Comparison of ENCODE assay signal across 8 mouse cellular contexts in genomic region chr14:34106389-34107062, GRCm38 (mm10). TPM values are rescaled to one million over a fixed set of nuclear protein-coding genes. Genes with fewer than 3 reads are reported as not detected.
A peak's percentile ranks its signal among the peaks of the same experiment; 100 is the strongest.
DNase-seq lines count a peak whose midpoint lies in the region; ATAC-seq and TF ChIP-seq lines count a peak whose summit lies in the region.

No protein-coding gene starts in this region.

- ATAC-seq in liver, embryonic 12.5 days: no peak
- ATAC-seq in kidney, embryonic 15.5 days (replicated peaks; ENCODE audit: low FRiP score): peak; percentile 59; the same call in 1 of the 2 replicates

- no peak overlapping the region for H3K4me2 ChIP-seq in liver, embryonic 12.5 days
- no peak overlapping the region for H3K4me2 ChIP-seq in kidney, embryonic 15.5 days

- no peaks in the 10 kb centered on the region for H3K4me1 ChIP-seq in liver, adult 2 months (ENCODE audit: control insufficient read depth, insufficient read depth, low read length)
- no peaks in the 10 kb centered on the region for H3K4me1 ChIP-seq in liver, embryonic 12.5 days
- no peaks in the 10 kb centered on the region for H3K4me1 ChIP-seq in bone marrow, adult 2 months (ENCODE audit: control insufficient read depth, insufficient read depth, low read length)
- peaks cover 16% of the 10 kb centered on the region for H3K4me1 ChIP-seq in kidney, embryonic 15.5 days

- H3K36me3 ChIP-seq in liver, adult 2 months (ENCODE audit: control insufficient read depth, insufficient read depth, low read length): no peaks in the 10 kb centered on the region
- H3K36me3 ChIP-seq in liver, embryonic 12.5 days: no peaks in the 10 kb centered on the region
- no peaks in the 10 kb centered on the region for H3K36me3 ChIP-seq in kidney, embryonic 15.5 days

- no peak overlapping the region for H3K9ac ChIP-seq in liver, adult 2 months (ENCODE audit: low read depth, low read length)
- no peak overlapping the region for H3K9ac ChIP-seq in liver, embryonic 12.5 days
- no peak overlapping the region for H3K9ac ChIP-seq in kidney, embryonic 15.5 days

- DNase-seq in cerebellum, adult 9-11 months: peak; percentile 10
- no peak for DNase-seq in cerebellum, adult 9-10 months
- peak; percentile 5 for DNase-seq in liver, adult 2 months (ENCODE audit: extremely low read depth, low read depth, low spot score)
- peak; percentile 57 for DNase-seq in retina, embryonic 14.5 days (ENCODE audit: low spot score)
- no peak for DNase-seq in left cerebral cortex, postnatal 14 days (ENCODE audit: low spot score in 2 of 2)

- no peak overlapping the region for H3K4me3 ChIP-seq in liver, adult 2 months (ENCODE audit: insufficient read depth, low read depth, low read length)
- no peak overlapping the region for H3K4me3 ChIP-seq in liver, embryonic 12.5 days
- H3K4me3 ChIP-seq in bone marrow, adult 2 months (replicated peaks; ENCODE audit: control insufficient read depth, low read depth, low read length): no peak overlapping the region
- H3K4me3 ChIP-seq in kidney, embryonic 15.5 days (replicated peaks): no peak overlapping the region

- peak; percentile 77 for TF ChIP-seq CTCF in liver, adult 2 months (IDR thresholded peaks at IDR 0.05; ENCODE audit: low read depth, low read length)
- peak; percentile 49 for TF ChIP-seq CTCF in bone marrow, adult 2 months (IDR thresholded peaks at IDR 0.05; ENCODE audit: control insufficient read depth, insufficient read depth, low read length)

- H3K79me2 ChIP-seq in liver, adult 2 months (ENCODE audit: control insufficient read depth, insufficient read depth, low read length): no peaks in the 10 kb centered on the region

- WGBS in liver, adult 2 months: 54% methylated on average over 12 of the region's 12 CpGs
- 44% methylated on average over 11 of the region's 12 CpGs for WGBS in liver, embryonic 12.5 days (ENCODE audit: insufficient replicate concordance)
- 53% methylated on average over 12 of the region's 12 CpGs for WGBS in bone marrow, adult 2 months
- WGBS in kidney, embryonic 15.5 days: 65% methylated on average over 11 of the region's 12 CpGs

- H3K27me3 ChIP-seq in liver, adult 2 months (ENCODE audit: control insufficient read depth, insufficient read depth, low read length): no peaks in the 10 kb centered on the region
- no peaks in the 10 kb centered on the region for H3K27me3 ChIP-seq in liver, embryonic 12.5 days (replicated peaks)
- H3K27me3 ChIP-seq in kidney, embryonic 15.5 days: no peaks in the 10 kb centered on the region; the same call in 1 of the 2 replicates

- no peaks in the 10 kb centered on the region for H3K9me3 ChIP-seq in liver, embryonic 12.5 days (replicated peaks)
- H3K9me3 ChIP-seq in kidney, embryonic 15.5 days (replicated peaks): no peaks in the 10 kb centered on the region

- intact Hi-C loops in left cerebral cortex, postnatal 14 days (cut with DNase I): no loop called here

- H3K27ac ChIP-seq in liver, adult 2 months (replicated peaks; ENCODE audit: insufficient read depth, low read depth, low read length): no peak overlapping the region
- no peak overlapping the region for H3K27ac ChIP-seq in liver, embryonic 12.5 days
- H3K27ac ChIP-seq in bone marrow, adult 2 months (ENCODE audit: control insufficient read depth, insufficient read depth, low read depth, low read length, poor library complexity): no peak overlapping the region
- no peak overlapping the region for H3K27ac ChIP-seq in kidney, embryonic 15.5 days

- no peak for TF ChIP-seq POLR2A in liver, adult 2 months (IDR thresholded peaks at IDR 0.05; ENCODE audit: extremely low read depth, insufficient read depth, low read length)
- no peak for TF ChIP-seq POLR2A in bone marrow, adult 2 months (IDR thresholded peaks at IDR 0.05; ENCODE audit: borderline replicate concordance, control insufficient read depth, low read depth, low read length)

RNA-seq across cellular contexts. Expression of gene A630023A22Rik, which starts 4.0 kb away (rescaled TPM):
- total RNA-seq in liver, adult 2 months (2014; rRNA removed): not detected in 2 replicates
- polyA plus RNA-seq in liver, adult 2 months (2012; rRNA removed): not detected in 2 replicates
- not detected in 2 replicates for polyA plus RNA-seq in liver, embryonic 12.5 days (2016; fragmentation: Nextera tagmentation; extraction: Ambion mirVana)
- not detected in 2 replicates for polyA plus RNA-seq in bone marrow, adult 2 months (2011; ENCODE audit: insufficient read depth, insufficient read length, low replicate concordance, missing spikeins)
- polyA plus RNA-seq in kidney, embryonic 15.5 days (2015; fragmentation: Nextera tagmentation; extraction: Ambion mirVana): 0.49 TPM in 1 of 2 replicates, not detected in the other
- not detected for total RNA-seq in left cerebral cortex, postnatal 14 days (2021)

RNA-seq across cellular contexts. Expression of gene Anxa8, which starts 20.7 kb away (rescaled TPM):
- total RNA-seq in liver, adult 2 months (2014; rRNA removed): 0.07 TPM in 1 of 2 replicates, not detected in the other
- not detected in 2 replicates for polyA plus RNA-seq in liver, adult 2 months (2012; rRNA removed)
- 0.11 TPM in 1 of 2 replicates, not detected in the other for polyA plus RNA-seq in liver, embryonic 12.5 days (2016; fragmentation: Nextera tagmentation; extraction: Ambion mirVana)
- polyA plus RNA-seq in bone marrow, adult 2 months (2011; ENCODE audit: insufficient read depth, insufficient read length, low replicate concordance, missing spikeins): 2.0 TPM in 1 of 2 replicates, not detected in the other
- 1.8 and 2.0 TPM in 2 replicates for polyA plus RNA-seq in kidney, embryonic 15.5 days (2015; fragmentation: Nextera tagmentation; extraction: Ambion mirVana)
- under 1 TPM; 0.76 to 0.97 TPM for total RNA-seq in left cerebral cortex, postnatal 14 days (2021)

RNA-seq across cellular contexts. Expression of gene Npy4r, which starts 45.8 kb away (rescaled TPM):
- under 0.01 TPM in 1 of 2 replicates, not detected in the other for total RNA-seq in liver, adult 2 months (2014; rRNA removed)
- polyA plus RNA-seq in liver, adult 2 months (2012; rRNA removed): not detected in 2 replicates
- not detected in 2 replicates for polyA plus RNA-seq in liver, embryonic 12.5 days (2016; fragmentation: Nextera tagmentation; extraction: Ambion mirVana)
- polyA plus RNA-seq in bone marrow, adult 2 months (2011; ENCODE audit: insufficient read depth, insufficient read length, low replicate concordance, missing spikeins): not detected in 2 replicates
- polyA plus RNA-seq in kidney, embryonic 15.5 days (2015; fragmentation: Nextera tagmentation; extraction: Ambion mirVana): 0.17 and 0.21 TPM in 2 replicates
- total RNA-seq in left cerebral cortex, postnatal 14 days (2021): not detected

RNA-seq across cellular contexts. Expression of gene Antxrl, which starts 54.0 kb away (rescaled TPM):
- not detected in 2 replicates for total RNA-seq in liver, adult 2 months (2014; rRNA removed)
- not detected in 2 replicates for polyA plus RNA-seq in liver, adult 2 months (2012; rRNA removed)
- not detected in 2 replicates for polyA plus RNA-seq in liver, embryonic 12.5 days (2016; fragmentation: Nextera tagmentation; extraction: Ambion mirVana)
- polyA plus RNA-seq in bone marrow, adult 2 months (2011; ENCODE audit: insufficient read depth, insufficient read length, low replicate concordance, missing spikeins): not detected in 2 replicates
- not detected in 2 replicates for polyA plus RNA-seq in kidney, embryonic 15.5 days (2015; fragmentation: Nextera tagmentation; extraction: Ambion mirVana)
- total RNA-seq in left cerebral cortex, postnatal 14 days (2021): not detected

Comparison
In these comparisons a context has a peak if more than half of its experiments do, and no peak if none do; other contexts are left out.
1. DNase-seq: peak in cerebellum, adult 9-11 months (single experiment), liver, adult 2 months (single experiment) and retina, embryonic 14.5 days (single experiment); none in cerebellum, adult 9-10 months (single experiment) and left cerebral cortex, postnatal 14 days (0 of 2).